Mouse (Mus musculus) heart, adult 2 months (tissue): ENCODE measurements at regions not wholly inside any gene's neighbourhood (a gene's known extent, or its start where the extent isn't known, plus 50 kb on each side); places are given as distances from the start of the nearest gene placed in this dataset.

Experiments
- CTCF ChIP-seq: fragments of 200-600 bp; IDR thresholded peaks from 2 replicates; pipeline ENCODE4 v1.8.1; 2022; ENCODE audit warnings: antibody characterized with exemption, mild to moderate bottlenecking, moderate library complexity
- POLR2A ChIP-seq: fragments of 200-500 bp; IDR thresholded peaks from 2 replicates; pipeline ENCODE4 v1.6.1; 2011; ENCODE audit warnings: mild to moderate bottlenecking, low read depth, low read length, control low read depth; ENCODE audit not compliant: insufficient read depth

GRCm38 (mm10) chr9:61310574-61310973 is 61.6 kb upstream of the Tle3 start:
- TF ChIP-seq CTCF (no peak), POLR2A (no peak)
